Mouse (Mus musculus) neutrophil, adult 5-6 weeks (primary cell): ENCODE measurements around the gene Tmem40. TPM values are rescaled to one million over a fixed set of nuclear protein-coding genes. Genes with fewer than 3 reads are reported as not detected.

ENCODE experiments used
- ATAC-seq: fragments of 151-379, 151-347 bp; 2 replicates; pipeline ENCODE4 v1.8.0; 2017; ENCODE audit warnings: mild to moderate bottlenecking, moderate TSS enrichment; ENCODE audit not compliant: insufficient number of reproducible peaks, poor library complexity, low FRiP score, severe bottlenecking; ENCODE audit errors: extremely low read depth
- total RNA-seq: library from RNA; stranded (forward); fragments of 200-1000 nt; gene quantifications from 2 replicates; pipeline ENCODE4 v1.2.3, GENCODE M21; 2017

The Tmem40 gene
- total RNA-seq, 1 experiment from 2014 or later, result 20.1 TPM

DNA sequence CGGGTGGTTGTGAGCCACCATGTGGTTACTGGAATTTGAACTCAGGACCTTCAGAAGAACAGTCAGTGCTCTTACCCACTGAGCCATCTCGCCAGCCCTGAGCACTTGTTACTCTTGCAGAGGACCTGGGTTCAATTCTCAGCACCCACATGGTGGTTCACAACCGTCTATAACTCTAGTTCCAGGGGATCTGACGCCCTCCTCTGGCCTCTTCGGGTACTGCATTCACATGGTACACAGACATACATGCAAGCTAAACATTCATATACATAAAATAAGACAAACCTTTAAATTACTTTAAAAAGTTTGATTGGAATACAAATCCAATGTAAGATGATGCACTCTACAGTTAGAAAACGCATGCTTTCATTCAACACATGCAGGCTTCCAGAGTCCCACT, 10.0 kb upstream of the Tmem40 start:
- no peak for ATAC-seq

DNA sequence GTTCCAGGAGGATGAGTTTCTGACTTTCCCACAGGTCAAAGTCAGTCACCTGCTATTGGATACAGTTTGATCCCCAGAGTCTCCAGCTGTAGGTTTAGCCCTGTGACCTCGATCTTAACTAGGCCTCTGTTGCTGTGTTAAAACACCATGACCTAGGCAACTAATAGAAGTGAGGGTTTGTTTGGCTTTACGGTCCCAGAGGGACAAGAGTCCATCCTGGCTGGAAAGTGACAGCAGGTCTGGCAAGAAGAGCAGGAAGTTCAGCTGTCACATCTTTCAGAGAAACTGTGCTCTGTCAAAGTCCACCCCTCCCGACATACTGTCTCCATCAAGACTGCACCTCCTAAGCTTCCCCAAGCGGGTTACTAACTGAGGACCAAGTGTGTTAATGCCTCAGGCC, 8.6 kb upstream of the Tmem40 start:
- ATAC-seq, result no peak

DNA sequence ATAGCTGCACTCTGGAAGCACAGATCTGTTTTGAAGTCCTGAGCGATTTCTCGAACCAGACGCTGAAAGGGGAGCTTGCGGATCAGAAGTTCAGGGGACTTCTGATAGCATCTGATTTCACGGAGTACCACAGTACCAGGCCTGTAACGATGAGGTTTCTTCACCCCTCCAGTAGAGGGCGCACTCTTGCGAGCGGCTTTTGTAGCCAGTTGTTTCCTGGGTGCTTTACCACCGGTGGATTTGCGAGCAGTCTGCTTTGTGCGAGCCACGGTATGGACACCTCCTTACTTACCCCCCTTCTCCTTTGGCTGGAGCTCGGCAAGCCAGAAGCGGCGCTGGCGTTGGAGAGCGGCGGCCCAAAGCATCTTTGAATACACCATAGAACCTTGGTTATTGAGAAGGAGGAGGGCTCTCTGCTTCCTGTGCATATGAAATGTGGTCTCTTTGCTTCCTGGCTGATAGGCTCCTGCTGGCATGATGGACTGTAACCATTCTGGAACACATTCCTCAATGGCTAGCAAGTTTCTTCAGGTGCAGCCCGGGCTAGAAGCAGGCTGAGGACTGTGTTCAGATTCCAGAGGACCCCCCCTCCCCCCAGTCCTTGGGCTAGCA, 8.0 kb upstream of the Tmem40 start:
- ATAC-seq, result no peak

DNA sequence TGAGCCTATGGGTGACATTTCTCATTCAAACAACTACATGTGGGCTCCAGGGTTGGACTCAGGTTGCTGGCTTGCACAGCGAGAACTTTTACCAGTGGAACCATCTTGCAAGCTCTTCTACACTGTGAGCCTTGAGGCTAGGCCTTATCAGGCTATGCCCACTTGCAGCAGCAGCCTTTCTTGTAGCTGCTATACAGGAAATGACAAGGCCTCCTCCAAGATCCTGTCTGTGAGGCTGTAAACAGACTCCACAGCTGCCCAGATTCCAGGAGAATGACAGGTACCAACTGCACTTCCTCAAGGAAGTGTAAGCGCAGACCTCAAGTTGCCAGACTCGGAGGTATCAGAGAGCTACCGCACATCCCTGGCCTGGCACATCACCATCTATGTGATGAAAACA, 6.0 kb upstream of the Tmem40 start:
- ATAC-seq, result no peak

DNA sequence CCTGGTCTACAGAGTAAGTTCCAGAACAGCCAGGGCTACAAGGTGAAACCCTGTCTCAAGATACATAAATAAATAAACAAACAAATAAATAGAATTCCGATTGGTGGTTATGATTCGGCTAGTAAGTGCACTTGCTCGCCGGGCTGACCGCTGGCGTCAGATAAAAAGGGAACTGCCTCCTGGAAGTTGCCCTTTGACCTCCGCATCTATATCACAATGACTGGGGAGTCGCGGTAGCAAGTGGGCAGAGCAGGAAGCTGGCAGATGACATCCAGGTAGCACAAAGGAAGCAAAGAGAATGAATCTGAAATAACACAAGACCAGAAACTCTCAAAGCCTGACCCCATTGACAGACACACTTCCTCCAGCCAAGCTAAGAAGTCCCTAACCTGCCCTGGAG, 5.1 kb upstream of the Tmem40 start:
- ATAC-seq, result peak; percentile 46; the same call in 1 of the 2 replicates

DNA sequence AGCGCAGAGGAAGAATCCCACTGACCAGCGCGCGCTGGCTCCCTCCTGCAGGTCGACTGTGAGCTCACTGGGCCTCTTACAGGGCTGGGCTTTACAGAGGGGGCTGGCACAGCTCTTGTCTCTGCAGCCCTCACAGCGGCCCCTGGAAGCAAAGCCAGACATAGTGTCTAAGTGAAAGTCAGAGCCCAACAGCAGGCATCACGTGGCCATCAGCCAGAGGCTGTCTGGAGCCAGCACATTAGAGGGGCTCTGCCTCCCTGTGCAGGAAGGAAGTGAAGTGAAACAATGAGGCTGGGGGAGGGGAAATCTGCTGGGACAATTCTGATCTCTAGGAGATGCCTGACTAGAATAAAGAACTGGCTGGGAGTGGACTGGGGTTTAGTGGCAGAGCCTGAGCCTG, 2.0 kb upstream of the Tmem40 start:
- no peak for ATAC-seq

DNA sequence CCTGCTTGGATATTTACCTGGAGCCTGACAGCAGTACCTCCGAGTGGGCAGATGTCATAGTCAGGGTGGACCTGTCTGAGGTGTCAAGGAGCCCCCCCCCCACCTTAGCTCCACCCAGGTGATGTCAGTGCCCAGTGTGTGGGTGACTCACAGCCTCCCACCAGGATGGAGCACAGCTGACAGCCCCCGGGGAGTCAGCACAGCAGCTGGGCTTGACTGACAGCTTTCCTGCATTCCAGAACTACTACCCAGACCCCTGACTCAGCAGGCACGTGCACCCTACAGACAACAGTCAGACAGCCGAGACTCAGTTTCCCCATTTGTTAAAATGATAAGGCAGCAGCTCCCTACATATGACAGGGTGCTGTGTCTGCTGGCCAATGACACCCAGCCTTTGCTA, 1.2 kb downstream of the Tmem40 start:
- ATAC-seq, result no peak

DNA sequence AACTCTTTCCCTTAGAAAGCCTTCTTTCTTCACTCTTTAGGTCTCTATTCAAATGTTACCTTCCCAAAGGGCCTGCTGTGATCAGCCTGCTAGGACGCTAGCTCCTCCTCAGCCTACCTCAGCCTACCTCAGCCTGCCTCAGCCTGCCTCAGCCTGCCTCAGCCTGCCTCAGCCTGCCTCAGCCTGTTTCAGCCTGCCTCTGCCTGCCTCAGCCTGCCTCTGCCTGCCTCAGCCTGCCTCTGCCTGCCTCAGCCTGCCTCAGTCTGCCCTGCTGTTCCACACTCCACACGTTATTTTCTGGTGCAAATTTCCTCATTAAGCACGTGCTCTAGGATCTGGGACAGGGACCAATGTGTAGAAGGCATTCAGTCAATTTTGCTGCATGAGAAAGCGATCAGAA, 2.1 kb downstream of the Tmem40 start:
- ATAC-seq, result 0 out of 2 replicates have a peak, but pooled peaks have one; percentile 1

DNA sequence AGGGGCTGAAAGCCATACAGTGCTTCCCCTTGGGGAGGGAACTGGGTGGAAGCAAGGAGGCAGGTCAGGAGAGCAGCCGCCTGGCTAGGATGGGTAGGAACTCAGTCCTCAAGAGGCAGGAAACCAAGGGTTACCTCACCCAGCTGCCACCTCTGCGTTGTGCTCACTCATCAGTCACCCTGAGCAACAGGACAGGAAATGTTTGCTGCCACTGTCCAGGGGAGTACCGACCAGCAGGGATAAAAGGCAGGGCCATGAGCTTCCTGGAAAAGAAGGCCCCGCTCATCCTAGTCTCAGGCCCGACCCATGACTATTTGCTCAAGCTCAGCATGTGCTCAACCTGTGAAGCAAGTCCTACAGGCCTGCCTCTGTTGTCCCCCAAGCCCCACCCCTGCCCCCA, 2.7 kb downstream of the Tmem40 start:
- peak; percentile 41 for ATAC-seq

DNA sequence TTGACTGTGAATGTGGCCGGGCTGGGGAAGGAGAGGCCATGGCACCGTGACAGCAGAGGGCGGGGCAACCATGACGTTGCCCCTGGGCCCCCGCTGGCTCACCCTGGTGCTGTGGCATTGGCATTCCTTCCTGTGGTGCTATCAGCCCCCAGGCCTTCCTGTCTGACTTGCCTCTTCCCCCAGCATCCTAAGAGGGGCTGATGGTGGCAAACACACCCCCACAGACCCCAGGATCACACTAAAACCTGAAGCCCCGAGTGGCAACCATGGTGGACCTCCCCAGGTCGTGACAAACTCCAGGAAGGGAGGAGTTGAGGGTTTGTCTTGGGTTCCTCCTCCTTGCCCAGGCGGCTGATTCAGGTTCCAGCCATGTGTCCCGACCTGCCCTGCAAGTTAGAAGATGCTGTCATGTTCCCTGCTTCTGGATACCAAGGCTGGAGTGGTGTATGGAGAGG, 3.2 kb downstream of the Tmem40 start:
- ATAC-seq, result peak; percentile 23; the same call in 1 of the 2 replicates

DNA sequence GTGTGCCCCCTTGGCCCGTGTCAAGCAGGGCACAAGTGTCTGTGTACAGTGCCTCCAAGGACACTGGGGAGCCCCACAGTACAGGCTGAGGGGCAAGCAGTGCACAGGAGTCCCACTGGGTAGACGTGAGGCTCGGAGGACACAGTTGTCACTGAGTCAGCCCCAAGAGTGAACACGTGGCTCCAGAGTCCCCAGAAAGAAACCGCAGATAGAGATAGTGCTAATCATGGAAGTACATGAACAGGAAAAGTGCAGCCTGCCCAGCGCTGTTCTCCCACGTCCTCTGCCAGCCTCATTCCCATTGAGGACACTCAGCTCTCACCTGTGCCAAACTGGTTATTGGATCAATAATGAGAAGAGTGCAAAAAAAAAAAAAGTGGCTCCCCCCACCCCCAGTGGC, 6.7 kb downstream of the Tmem40 start:
- no peak for ATAC-seq

DNA sequence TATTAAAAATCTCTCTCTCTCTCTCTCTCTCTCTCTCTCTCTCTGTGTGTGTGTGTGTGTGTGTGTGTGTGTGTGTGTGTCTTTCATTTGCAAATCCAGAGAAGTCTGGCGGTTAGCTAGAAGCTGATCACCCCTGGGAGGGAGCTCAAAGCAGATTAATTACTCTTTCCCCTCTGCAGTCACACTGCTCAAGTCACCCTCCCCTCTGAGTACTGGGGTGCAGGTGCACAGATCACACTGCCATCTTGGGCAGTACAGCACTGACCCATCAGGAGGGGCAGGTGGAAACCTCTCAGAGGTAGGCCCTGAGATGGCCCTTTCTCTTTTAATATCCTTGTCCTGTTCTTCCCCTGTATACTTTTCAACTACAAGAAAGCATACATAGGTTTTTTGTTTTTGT, 15.9 kb downstream of the Tmem40 start:
- ATAC-seq, result no peak

DNA sequence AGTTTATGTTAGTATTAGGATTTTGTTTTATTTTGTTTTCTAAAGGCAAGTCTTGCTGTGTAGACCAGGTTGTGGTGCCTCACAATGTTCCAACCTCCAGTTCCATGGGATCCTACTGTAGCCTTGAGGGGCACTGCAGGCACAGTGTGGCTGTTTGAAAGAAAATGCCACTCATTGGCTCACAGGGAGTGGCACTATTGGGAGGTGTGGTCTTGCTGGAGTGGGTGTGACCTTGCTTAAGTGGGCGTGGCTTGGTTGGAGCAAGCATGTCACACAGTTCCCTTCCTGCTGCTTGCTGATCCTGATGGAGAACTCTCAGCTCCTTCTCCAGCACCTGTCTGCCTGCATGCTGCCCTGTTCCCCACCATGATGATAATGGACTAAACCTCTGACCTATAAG, 18.6 kb downstream of the Tmem40 start:
- 0 out of 2 replicates have a peak, but pooled peaks have one; percentile 26 for ATAC-seq

DNA sequence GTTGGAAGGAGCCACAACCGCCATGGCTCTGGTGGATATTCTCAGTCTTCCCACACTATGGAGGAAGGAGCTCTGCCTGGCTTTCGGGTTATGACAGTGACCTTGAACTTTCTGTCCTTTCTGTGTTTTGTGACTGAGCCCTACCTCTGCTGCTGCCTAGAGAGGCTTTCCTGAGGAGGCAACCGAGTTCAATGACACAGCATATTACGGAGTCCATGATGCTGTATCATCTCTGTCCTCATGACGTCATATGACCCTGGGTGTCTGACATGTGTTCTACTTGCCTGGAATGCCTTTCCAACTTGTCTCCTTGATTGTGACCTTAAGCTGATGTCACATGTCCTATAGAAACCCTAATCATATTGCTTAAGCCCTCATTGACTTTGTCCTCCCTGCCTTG, 23.2 kb downstream of the Tmem40 start:
- no peak for ATAC-seq

DNA sequence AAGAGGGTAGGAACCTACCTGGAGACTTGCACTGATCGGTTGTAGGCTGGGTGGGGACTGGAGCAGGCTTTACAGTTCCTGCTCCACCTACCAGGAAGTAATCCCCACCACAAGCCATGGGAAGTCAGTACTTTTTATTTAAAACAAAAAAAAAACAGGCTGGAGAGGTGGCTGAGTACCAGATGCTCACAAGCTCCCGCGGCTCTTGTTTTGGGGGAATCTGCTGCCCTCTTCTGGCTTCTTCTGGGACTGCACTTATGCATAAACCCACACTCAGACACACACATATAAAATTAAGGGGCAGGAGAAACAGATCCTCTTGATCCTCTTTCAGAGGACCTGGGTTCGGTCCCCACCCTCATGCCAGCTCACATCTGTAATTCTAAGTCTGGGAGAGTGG, 27.3 kb downstream of the Tmem40 start:
- ATAC-seq, result no peak

DNA sequence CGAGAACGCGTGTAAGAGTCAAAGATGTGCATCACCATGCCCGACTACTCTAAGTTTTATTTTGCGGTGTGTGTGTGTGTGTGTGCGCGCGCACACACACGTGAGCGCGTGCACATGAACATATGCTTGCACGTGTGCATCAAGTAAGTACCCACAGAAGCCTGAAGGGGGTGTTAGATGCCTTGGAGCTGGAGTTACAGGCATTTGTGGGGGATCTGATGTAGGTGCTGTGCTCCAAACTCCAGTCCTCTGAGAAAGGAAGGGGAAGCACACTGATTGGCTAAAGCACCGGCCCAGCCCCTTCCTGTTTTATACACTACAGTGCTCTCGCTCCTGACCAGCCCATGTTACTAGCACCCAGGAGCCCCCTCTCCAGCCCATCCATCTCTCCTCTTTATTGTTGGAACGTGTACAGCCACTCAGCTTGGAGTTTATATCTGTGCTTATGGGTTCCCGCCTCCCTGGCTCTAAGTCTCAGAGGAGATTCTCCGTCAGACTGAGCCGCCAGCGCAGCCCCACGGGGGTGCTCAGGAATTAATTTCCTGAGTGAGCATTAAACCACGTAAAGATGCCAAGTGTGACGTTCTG, 29.8 kb downstream of the Tmem40 start:
- no peak for ATAC-seq

DNA sequence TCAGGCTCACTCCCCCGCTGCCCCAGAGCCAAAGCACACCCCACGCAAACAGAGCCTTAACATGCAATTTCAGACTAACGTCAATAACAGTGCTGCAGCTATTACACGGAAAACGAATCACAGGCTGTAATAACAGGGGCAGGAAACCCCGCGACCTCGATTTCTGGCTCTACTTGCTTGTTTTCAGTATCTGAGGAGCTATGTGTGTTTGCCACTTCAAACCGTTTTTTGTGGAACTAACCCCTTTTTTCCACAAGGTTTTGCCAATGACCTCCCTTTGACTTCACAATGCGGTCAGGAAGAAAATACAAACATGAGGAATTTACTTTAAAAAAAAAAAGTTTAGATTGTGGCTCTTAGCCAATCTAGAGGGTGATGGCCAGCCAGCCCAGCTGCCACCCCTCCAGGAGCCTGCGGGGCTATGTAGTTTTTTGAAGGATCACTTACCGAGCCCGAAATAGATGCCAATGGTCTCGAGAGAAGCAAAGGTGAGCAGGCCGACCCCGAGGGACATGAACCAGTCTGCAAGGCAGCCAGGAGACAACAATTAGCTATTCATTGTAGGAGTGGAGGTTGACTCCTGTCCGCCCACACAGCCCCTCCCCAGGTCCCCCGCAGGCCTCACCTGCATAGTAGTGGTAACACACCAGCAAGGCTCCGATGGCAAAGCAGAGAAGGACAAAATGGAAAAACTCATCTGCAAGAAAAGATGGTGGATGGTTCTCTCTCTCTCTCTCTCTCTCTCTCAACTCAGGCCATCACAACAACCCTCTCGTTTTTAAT, 31.5 kb downstream of the Tmem40 start:
- ATAC-seq, result no peak

DNA sequence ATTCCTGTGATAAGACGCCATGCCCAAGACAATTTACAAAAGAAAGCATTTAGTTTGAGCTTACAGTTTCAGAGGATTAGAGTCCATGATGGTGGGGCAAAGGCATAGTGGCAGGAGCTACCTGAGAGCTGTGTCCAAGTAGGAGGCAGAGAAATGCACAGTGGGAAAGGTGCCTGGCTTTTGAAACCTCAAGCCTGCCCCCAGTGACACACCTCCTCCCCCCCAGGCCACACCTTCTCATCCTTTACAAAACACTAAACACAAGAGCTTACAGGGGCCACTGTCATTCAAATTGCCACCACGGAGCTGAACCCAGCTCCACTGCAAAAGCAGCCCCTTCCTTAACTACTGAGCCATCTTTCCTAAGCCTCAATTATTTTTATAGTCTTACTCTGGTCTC, 34.6 kb downstream of the Tmem40 start:
- ATAC-seq, result no peak

DNA sequence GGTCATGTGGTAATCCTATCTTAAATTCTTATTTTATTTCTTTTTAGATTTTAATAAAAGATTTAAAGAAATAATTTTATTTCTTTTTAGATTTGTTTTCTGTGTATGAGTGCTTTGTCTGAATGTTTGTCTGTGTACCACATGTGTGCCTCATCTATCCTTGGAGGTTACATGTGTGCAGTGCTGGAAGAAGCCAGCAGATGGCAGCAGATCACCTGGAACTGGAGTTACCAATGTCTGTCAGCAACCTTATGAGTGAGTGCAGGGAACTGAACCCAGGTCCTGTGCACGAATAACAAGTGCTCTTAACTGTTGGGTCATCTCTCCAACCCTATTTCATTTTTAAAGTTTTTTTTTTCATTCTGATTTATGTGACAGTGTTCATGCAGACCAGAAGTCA, 35.1 kb downstream of the Tmem40 start:
- ATAC-seq, result 0 out of 2 replicates have a peak, but pooled peaks have one; percentile 36

DNA sequence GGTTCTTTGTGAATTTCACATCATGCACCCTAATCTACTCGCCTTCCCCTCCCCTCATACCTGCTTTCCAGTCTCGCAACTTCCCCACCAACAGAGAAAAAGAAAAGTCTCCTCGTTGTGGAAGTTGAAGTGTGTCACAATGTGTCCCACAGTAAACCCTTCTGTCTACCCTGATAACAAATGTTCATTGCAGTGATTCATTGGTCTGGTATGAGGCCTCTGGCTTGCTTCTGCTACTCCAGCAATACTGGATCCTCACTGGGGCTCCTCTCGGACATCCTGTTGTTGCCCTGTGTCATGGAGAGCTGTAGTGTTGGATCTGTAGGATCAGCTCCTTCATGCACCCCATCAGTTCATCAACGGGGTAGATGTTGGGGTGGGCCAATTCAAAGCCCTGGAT, 40.0 kb downstream of the Tmem40 start:
- no peak for ATAC-seq
